Comparison of ENCODE assay signal across 8 mouse cellular contexts in the genomic region with DNA sequence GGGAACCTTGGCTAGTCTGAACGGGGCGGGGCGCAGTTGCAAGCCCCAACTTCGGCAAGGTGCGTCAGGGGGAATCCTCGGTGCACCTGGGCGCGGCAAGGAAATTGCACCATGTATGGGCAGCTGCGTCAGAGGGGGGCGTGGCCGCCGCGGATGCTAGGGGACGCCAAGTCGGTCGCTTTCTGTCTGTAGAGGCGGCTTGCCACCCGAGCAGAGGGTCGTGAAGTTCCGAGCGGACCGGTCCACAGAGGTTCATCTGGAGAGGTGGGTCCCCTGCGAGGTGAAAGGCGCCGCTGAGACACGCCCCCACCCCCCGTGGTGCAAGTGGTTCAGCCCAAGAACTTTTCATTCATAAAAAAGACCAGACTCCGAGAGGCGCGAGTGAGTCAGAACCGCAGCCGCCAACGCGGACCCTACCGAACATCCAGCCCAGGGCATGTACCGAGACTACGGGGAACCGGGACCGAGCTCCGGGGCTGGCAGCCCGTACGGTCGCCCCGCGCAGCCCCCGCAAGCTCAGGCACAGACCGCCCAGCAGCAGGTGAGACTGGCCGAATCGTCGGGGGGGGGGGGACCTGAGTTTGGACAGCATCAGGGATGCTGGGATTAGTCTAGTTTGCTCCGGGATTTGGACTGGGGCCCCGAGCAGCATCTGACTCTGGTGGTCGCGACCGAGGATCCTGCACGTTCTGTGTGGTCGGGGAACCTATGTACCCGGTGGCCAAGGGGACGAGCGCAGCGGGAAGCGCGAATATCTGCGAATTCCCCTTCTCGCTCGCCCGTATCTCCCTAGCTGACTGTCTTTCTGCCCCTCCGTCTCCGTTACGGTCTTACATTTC. TPM values are rescaled to one million over a fixed set of nuclear protein-coding genes. Genes with fewer than 3 reads are reported as not detected.
A peak's percentile ranks its signal among the peaks of the same experiment; 100 is the strongest.
DNase-seq lines count a peak whose midpoint lies in the region; ATAC-seq and TF ChIP-seq lines count a peak whose summit lies in the region.

Gene Fosl1 (plus strand): TSS at position 33 of the 839 bp plus-strand sequence.

- H3K4me1 ChIP-seq in heart, embryonic 11.5 days (ENCODE audit: control insufficient read depth, insufficient read depth, low read length) = peaks cover 21% of the 10 kb centered on the region
- H3K4me1 ChIP-seq in kidney, embryonic 15.5 days = peaks cover 28% of the 10 kb centered on the region
- no peaks in the 10 kb centered on the region for H3K4me1 ChIP-seq in lung, embryonic 14.5 days (ENCODE audit: insufficient read depth)
- H3K4me1 ChIP-seq in neural tube, embryonic 15.5 days = peaks cover 21% of the 10 kb centered on the region

- peak within 1 kb of the TSS; percentile 57 for H3K4me3 ChIP-seq in heart, embryonic 11.5 days (ENCODE audit: low read depth, low read length)
- H3K4me3 ChIP-seq in kidney, embryonic 15.5 days (replicated peaks) = peak within 1 kb of the TSS; percentile 58
- peak within 1 kb of the TSS; percentile 54 for H3K4me3 ChIP-seq in lung, embryonic 14.5 days (ENCODE audit: low read depth, low read length)
- H3K4me3 ChIP-seq in neural tube, embryonic 15.5 days (replicated peaks) = peak within 1 kb of the TSS; percentile 54

- no peaks in the 10 kb centered on the region for H3K36me3 ChIP-seq in heart, embryonic 11.5 days (ENCODE audit: control insufficient read depth, insufficient read depth, low read length)
- no peaks in the 10 kb centered on the region for H3K36me3 ChIP-seq in kidney, embryonic 15.5 days
- no peaks in the 10 kb centered on the region for H3K36me3 ChIP-seq in lung, embryonic 14.5 days (ENCODE audit: insufficient read depth)
- no peaks in the 10 kb centered on the region; the same call in 1 of the 2 replicates for H3K36me3 ChIP-seq in neural tube, embryonic 15.5 days

- WGBS in heart, embryonic 11.5 days (ENCODE audit: insufficient replicate concordance) = 1% methylated on average over 66 of the region's 70 CpGs
- under 1% methylated on average over 70 of the region's 70 CpGs for WGBS in kidney, embryonic 15.5 days
- WGBS in lung, embryonic 14.5 days = under 1% methylated on average over 70 of the region's 70 CpGs
- WGBS in neural tube, embryonic 15.5 days = under 1% methylated on average over 69 of the region's 70 CpGs

- H3K4me2 ChIP-seq in heart, embryonic 11.5 days = peak within 1 kb of the TSS; percentile 92
- H3K4me2 ChIP-seq in kidney, embryonic 15.5 days = peak within 1 kb of the TSS; percentile 98
- peak within 1 kb of the TSS; percentile 96 for H3K4me2 ChIP-seq in lung, embryonic 14.5 days
- H3K4me2 ChIP-seq in neural tube, embryonic 15.5 days = peak within 1 kb of the TSS; percentile 96

- H3K9me3 ChIP-seq in heart, embryonic 11.5 days (replicated peaks; ENCODE audit: control insufficient read depth, low read length) = no peaks in the 10 kb centered on the region
- H3K9me3 ChIP-seq in kidney, embryonic 15.5 days (replicated peaks) = no peaks in the 10 kb centered on the region
- no peaks in the 10 kb centered on the region for H3K9me3 ChIP-seq in lung, embryonic 14.5 days (ENCODE audit: low read depth, low read length)
- no peaks in the 10 kb centered on the region; the same call in 1 of the 2 replicates for H3K9me3 ChIP-seq in neural tube, embryonic 15.5 days (replicated peaks)

- ATAC-seq in heart, embryonic 11.5 days (replicated peaks; ENCODE audit: insufficient number of reproducible peaks, low FRiP score, low TSS enrichment) = peak; percentile 53; the same call in 1 of the 2 replicates
- peak; percentile 46 for ATAC-seq in kidney, embryonic 15.5 days (replicated peaks; ENCODE audit: low FRiP score)
- ATAC-seq in lung, embryonic 14.5 days (ENCODE audit: insufficient read depth) = peak; percentile 50
- peak; percentile 77 for ATAC-seq in neural tube, embryonic 15.5 days (ENCODE audit: low FRiP score)

- H3K27ac ChIP-seq in heart, embryonic 11.5 days (ENCODE audit: low read depth, low read length) = no peak within 1 kb of the TSS
- H3K27ac ChIP-seq in kidney, embryonic 15.5 days = no peak within 1 kb of the TSS
- H3K27ac ChIP-seq in lung, embryonic 14.5 days (ENCODE audit: low read depth) = no peak within 1 kb of the TSS
- no peak within 1 kb of the TSS for H3K27ac ChIP-seq in neural tube, embryonic 15.5 days (replicated peaks)

- peaks cover 53% of the 10 kb centered on the region for H3K27me3 ChIP-seq in heart, embryonic 11.5 days (ENCODE audit: control insufficient read depth, insufficient read depth, low read length)
- H3K27me3 ChIP-seq in kidney, embryonic 15.5 days = peaks cover 59% of the 10 kb centered on the region
- H3K27me3 ChIP-seq in lung, embryonic 14.5 days (ENCODE audit: insufficient read depth, low read length) = peaks cover 45% of the 10 kb centered on the region
- peaks cover 64% of the 10 kb centered on the region for H3K27me3 ChIP-seq in neural tube, embryonic 15.5 days (replicated peaks)

- no peak for TF ChIP-seq CTCF in lung, embryonic 14.5 days (IDR thresholded peaks at IDR 0.05; ENCODE audit: low read depth)

- DNase-seq in 416B (ENCODE audit: low read depth) = peak; percentile 85
- peak; percentile 86 for DNase-seq in R1 (ENCODE audit: low read depth, low spot score)
- DNase-seq in embryo, embryonic 11 days = peak; percentile 71
- peak; percentile 80 for DNase-seq in lung, embryonic 14.5 days
- DNase-seq in thymus, postnatal 14 days = peak; percentile 90

- peak within 1 kb of the TSS; percentile 50 for H3K9ac ChIP-seq in heart, embryonic 11.5 days (ENCODE audit: low read depth, low read length)
- peak within 1 kb of the TSS; percentile 40 for H3K9ac ChIP-seq in kidney, embryonic 15.5 days
- H3K9ac ChIP-seq in lung, embryonic 14.5 days = peak within 1 kb of the TSS; percentile 40
- H3K9ac ChIP-seq in neural tube, embryonic 15.5 days (replicated peaks) = peak within 1 kb of the TSS; percentile 43

RNA-seq across cellular contexts. Expression of gene Fosl1, which starts in this region (rescaled TPM):
- not detected in 2 replicates for polyA plus RNA-seq in heart, embryonic 11.5 days (2014; fragmentation: Nextera tagmentation; extraction: Ambion mirVana)
- polyA plus RNA-seq in kidney, embryonic 15.5 days (2015; fragmentation: Nextera tagmentation; extraction: Ambion mirVana) = 0.39 TPM in 1 of 2 replicates, not detected in the other
- not detected in 2 replicates for polyA plus RNA-seq in lung, embryonic 14.5 days (2014; fragmentation: Nextera tagmentation; extraction: Ambion mirVana)
- polyA plus RNA-seq in neural tube, embryonic 15.5 days (2015; fragmentation: Nextera tagmentation; extraction: Ambion mirVana) = 0.45 TPM in 1 of 2 replicates, not detected in the other

Comparison
In these comparisons a context has a peak if more than half of its experiments do, and no peak if none do; other contexts are left out.
1. Peak in ATAC-seq, H3K4me3 ChIP-seq, H3K9ac ChIP-seq and H3K4me2 ChIP-seq in heart, embryonic 11.5 days; RNA of the gene not detected or under 1 TPM.
2. Peak in ATAC-seq, H3K4me3 ChIP-seq, H3K9ac ChIP-seq and H3K4me2 ChIP-seq in kidney, embryonic 15.5 days; RNA of the gene not detected or under 1 TPM.
3. Peak in DNase-seq, ATAC-seq, H3K4me3 ChIP-seq, H3K9ac ChIP-seq and H3K4me2 ChIP-seq in lung, embryonic 14.5 days; RNA of the gene not detected or under 1 TPM.
4. Peak in ATAC-seq, H3K4me3 ChIP-seq, H3K9ac ChIP-seq and H3K4me2 ChIP-seq in neural tube, embryonic 15.5 days; RNA of the gene not detected or under 1 TPM.